Mouse (Mus musculus): ENCODE data around the gene Irf2. TPM values are rescaled to one million over a fixed set of nuclear protein-coding genes. Genes with fewer than 3 reads are reported as not detected.

The Irf2 gene
- total RNA-seq, 4 experiments from 2014 or later, result 24.9 to 35.0 (median 31.2) TPM

- DNase-seq (ENCODE audit: low spot score in 2 of 2), result peak; percentile 54 to 57
These were observed 103.2 kb downstream of the Irf2 start for GRCm38 (mm10) chr8:46842676-46843181.

DNA sequence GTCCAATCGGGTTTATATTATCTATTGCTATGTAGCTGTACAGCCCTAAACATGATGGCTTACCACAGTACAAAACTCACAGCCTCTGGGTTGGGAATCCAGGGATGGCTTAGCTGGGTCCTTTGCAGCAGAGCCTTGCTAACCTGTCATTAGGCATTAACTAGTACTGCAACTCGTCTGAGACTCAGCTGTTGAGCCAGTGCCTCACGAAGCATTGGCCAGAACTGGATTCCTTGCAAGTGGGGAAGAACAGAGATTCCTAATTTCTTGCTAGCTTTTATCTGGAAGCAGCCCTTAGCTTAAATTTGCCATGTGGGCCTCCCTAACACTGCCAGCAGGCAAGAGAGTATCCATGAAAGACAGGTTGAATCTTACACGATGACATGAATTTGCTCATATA, 104.3 kb downstream of the Irf2 start:
- no peak for DNase-seq (ENCODE audit: low spot score in 2 of 2)

DNA sequence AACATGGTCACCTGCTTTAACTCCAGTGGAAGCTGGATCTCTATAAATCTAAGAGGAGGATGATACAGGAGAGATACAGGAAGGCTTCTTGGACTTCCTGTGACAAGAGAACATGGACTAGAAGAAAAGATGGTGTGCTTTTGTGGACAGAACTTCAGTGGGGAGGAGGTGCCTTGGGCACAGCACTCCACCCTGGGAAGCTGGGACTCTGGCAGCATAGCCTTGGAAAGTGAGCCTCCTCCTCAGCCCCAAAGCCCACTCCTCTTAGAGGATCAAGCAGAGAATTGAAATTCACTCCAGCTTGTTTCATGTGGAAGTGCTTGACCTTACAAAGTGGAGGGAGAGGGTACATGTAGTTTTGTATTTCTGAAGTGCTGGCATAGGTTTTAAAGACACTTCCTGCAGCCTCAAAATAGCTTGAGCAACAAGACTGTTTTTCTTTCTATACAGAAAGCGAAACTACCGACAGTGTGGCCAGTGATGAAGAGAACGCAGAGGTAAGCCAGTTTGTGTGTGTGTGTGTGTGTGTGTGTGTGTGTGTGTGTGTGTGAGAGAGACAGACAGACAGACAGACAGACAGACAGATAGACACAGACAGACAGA, 104.9 kb downstream of the Irf2 start:
- no peak for DNase-seq (ENCODE audit: low spot score in 2 of 2)

DNA sequence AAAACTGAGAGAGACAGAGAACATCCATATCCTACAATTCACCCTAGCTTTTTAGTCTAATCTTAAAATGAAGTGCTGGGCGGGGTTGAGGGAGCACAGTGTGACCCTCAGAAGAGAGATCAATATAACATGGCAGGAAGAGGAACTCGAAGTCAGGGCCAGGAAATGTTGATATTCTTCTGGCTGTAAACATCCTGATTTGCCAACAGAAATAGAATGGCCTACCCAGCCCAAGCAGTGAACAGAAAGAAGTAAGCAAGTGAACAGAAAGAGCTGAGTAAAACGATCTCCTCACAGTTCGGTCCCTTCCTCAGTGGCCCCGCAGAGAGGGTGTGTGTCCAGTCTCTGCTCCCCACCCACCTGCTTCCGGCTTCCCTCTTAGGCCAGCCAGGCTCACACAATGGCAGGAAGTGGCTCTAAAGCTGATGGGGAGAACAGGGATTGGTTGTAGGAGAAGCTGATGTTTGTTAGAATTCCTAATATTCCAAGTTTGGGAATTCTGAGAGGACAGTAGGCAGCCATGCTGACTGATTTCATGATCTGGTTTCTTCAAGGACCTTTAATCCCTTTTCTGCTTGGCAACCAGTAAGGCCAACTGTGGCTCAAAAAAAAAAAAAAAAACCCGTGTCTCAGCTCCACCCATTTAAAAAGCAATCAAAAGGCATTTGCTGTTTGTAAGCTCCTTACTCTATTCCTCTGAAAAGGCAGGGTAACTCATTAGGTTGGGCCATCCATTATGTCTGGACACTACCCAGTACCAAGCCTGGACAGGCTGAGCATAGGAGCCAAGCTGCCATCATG, 105.6 kb downstream of the Irf2 start:
- peak in 1 of 2 experiments; percentile 9 for DNase-seq (ENCODE audit: low spot score in 2 of 2)

GRCm38 (mm10) chr8:46845891-46846290, 106.4 kb downstream of the Irf2 start:
- no peak for DNase-seq (ENCODE audit: low spot score in 2 of 2)

GRCm38 (mm10) chr8:46846893-46847292, 107.4 kb downstream of the Irf2 start:
- DNase-seq (ENCODE audit: low spot score in 2 of 2), result no peak

- no peak for DNase-seq (ENCODE audit: low spot score in 2 of 2)
These were observed 108.6 kb downstream of the Irf2 start for GRCm38 (mm10) chr8:46848011-46848641.

GRCm38 (mm10) chr8:46848931-46849330, 109.4 kb downstream of the Irf2 start:
- DNase-seq (ENCODE audit: low spot score in 2 of 2), result no peak

GRCm38 (mm10) chr8:46849458-46849857, 109.9 kb downstream of the Irf2 start:
- DNase-seq (ENCODE audit: low spot score in 2 of 2), result no peak

DNA sequence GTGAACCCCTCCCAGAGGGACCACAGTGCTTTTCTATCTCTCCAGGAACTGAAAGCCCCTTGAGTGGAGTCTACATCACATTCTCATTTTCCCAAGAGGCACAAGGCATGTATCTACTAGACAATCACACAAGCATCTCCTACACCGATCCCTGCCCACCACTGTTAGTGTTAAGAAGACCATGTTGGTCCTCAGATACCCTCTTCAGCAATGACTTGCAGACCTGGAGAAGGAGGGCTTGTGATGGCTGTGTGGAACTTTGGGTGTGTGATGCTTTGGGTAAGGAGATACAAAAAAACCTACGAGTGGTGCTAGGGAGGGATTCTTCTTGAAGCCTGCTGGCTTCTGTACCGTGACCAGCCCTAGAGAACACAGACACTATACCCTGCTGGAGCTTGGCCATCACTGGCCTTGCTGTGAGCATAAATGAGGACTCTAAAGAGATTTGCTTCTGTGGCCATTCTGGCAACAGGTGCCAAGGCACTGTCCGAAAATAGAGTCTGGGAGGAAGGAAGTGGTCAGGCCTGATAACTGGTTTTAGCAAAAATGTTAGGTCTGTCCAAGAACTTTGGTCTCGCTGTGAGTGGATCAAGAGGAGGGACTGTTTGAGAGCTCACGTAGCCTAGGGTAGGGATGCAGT, 110.8 kb downstream of the Irf2 start:
- DNase-seq (ENCODE audit: low spot score in 2 of 2), result peak in 1 of 2 experiments; percentile 22

- no peak for DNase-seq (ENCODE audit: low spot score in 2 of 2)
These were observed 112.0 kb downstream of the Irf2 start for GRCm38 (mm10) chr8:46851560-46851959.

DNA sequence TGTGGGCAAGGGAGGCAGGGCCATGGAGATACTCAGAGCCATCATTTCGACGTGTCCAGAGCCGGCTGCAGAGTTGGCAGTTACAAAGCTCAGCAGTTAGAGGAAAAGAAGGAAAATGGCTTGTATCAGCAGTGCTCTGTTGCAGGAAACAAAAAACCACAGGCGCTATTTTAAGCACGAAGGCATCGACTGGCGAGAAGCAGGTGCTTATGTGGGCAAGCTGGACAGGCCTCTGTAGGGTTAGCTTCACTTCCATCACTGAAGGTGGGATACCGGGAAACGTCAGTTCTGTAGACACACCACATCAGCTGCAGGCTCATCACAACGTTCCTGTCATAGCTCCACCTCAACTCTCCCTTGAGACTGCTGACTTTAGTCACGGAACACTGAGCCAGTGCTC, 112.8 kb downstream of the Irf2 start:
- no peak for DNase-seq (ENCODE audit: low spot score in 2 of 2)

DNA sequence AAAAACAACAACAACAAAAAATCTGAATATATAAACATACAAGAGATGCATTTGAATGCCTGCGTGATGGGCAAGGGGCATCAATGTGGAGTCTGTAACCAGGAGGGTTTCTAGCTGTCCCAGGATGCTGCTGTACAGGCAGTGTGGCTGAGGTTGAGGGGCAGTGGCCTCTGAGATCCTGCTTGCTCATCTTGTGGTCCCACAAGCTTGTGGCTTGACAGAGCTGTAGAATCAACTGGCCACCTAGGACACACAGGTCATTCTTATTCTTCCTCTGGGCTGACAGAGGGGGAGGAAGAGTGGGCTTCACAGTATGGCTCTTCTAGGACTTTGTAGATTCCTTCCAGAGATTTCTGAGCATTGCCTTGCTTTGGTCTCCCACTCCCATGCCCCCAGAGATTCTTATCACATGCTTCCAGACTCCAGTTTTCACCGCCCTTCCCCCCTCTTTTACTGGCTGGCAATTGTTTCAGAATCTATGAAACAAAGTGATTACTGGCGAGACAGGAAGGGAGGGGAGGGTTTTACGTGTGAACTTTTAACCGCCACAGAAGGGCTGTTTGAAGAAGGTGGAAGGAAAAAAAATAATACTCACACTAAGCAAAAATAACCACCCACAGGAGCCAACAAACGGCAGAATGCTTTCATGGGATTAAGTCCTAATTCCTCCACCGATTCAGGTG, 119.8 kb downstream of the Irf2 start:
- no peak for DNase-seq (ENCODE audit: low spot score in 2 of 2)

DNA sequence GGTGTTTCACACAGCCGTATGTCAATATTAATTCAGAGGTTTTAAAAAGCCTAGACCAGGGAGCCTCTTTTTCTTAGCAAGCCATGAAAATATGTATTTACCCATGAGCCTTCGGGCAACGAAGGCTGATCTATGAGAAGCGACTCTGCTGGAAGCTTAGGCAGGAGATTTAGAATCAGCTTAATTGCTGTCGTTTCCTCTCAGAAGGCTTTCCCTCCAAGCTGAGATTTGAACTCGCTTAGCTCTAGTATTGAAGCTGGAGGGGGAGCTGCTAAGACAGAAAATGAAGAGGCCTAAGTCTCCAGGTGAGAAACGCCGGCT, 120.3 kb downstream of the Irf2 start:
- no peak for DNase-seq (ENCODE audit: low spot score in 2 of 2)

DNA sequence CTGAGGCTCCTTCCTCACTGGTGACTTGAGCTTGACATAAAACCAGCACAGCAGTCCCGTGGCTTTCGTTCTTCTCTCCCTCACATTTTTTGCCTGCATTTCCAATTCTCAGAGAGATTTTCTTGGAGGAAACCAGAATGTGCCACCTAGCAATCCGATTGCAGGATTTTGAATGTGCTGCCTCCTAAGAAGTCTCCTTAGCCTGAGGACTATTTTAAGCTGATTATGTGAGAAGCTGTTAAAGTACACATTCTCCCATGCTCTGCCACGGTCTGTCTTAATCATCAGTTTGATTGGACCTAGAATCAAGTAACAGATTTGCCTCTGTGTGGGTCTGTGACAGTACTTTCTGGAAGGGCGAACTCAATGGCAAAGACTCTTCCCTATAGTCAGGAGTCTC, 123.0 kb downstream of the Irf2 start:
- DNase-seq (ENCODE audit: low spot score in 2 of 2), result no peak

- DNase-seq (ENCODE audit: low spot score in 2 of 2), result no peak
These were observed 125.9 kb downstream of the Irf2 start for GRCm38 (mm10) chr8:46865428-46865827.

- DNase-seq (ENCODE audit: low spot score in 2 of 2), result no peak
These were observed 127.9 kb downstream of the Irf2 start for GRCm38 (mm10) chr8:46867440-46867839.

DNA sequence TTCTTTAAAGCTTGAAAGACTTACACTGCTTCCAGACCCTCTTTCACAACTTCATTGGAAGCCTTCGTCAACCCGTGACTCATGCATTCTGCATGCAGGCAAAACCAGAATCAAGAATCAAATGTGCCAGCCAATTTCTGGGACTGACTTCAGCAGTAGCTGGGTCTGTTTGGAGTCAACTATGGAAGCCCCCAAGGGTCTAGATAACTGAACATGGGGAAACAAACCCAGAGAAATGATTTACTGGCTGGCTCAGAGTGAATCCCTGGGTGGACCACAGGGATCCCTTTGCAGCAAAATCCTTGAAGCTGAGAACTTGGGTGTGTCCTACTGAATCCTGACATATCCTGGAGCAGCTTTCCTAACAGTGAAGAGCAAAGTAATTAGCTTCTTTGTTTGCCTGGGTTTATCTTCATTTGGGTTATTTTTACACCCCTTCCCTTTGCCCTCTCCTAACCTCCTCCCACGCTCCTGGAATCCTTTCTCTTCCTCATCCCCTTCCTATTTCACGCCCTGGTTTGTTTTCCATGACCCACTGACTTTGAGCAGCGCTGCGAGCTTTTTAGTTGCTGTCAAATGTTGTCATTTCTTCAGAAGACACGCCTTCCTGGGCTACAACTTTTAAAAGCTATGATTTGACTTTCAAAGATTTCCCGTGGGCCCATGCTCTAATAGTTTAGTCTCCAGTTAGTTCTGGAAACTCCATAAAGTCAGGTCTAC, 129.0 kb downstream of the Irf2 start:
- DNase-seq (ENCODE audit: low spot score in 2 of 2), result peak; percentile 29 to 53

DNA sequence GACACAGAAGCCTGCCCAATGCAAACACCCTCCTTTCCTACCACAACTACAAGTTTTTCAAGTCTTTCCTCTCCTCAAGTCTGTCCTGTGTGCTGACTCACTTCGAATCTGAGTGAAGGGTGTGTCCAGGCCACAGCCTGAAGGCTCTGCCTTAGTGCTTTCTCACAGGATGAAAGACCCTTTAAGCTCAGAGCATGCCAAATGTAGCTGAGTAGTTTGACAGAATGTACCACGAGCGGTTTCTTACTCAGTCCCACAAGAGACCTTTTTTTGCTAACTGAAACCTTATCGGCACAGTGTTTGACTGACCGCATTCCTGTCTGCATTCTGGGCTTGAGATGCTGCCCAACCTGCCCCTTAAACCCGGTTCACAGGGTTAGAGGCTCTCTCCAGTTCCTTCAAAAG, 130.0 kb downstream of the Irf2 start:
- no peak for DNase-seq (ENCODE audit: low spot score in 2 of 2)

GRCm38 (mm10) chr8:46871086-46871485, 131.6 kb downstream of the Irf2 start:
- DNase-seq (ENCODE audit: low spot score in 2 of 2), result no peak

Data from gastrocnemius, adult 8-10 months (tissue).